Mouse (Mus musculus) T-cell, adult 2 months (primary cell): ENCODE data around the gene Hpse2.
"Not testable (repeated sequence)": the region's sequence is repeated elsewhere in the genome, so short reads cannot be mapped to it uniquely, and the experiment has no call there.

Experiments
- DNase-seq: peaks from one replicate; pipeline ENCODE4 v3.0.0; 2022; ENCODE audit warnings: low spot score

Gene Hpse2

DNA sequence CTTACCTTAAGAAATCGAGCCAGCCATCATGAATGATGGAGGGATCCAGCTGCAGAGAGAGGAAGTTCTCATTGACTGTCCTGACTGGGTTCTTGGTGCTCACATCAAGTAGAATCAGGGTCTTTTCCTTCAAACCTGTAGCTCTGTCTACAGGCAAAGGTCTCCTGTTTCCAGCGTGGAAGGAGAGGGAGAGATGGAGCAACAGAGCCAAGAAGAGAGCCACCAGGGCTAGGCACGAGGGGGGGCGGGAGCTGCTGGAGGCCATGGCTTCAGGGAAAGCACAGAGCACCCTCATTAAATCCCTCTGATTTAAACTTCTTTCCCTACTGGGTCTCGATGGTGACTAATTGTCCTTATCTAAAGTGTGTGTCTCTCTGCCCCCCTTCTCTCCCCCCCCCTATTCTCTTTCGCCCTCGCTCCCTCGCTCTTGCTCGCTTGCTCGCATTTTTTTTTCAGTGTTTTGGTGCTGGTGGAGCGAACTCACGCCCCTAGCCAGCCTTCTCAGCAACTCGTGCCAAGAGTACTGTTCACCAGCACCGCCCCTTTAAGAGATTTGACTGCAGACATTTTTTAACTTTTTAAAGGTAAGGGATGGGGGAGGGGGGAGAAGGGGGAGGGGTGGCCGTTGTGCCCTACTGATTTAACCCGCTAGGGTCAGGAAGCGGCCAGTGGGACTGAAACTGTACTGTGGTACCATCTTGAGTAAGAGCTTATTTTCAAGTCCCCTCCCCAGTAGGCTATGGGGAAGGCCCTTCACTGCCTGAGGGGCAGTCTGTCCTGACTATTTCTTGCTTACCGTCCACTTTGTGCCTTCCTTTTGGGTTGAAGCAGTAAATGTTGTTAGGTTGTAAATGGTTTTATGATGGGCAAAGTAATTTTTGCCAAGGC lies at the start of gene Hpse2:
Gene Hpse2 (minus strand): TSS at position 339 of the 888 bp plus-strand sequence.
- DNase-seq, result no peak

DNA sequence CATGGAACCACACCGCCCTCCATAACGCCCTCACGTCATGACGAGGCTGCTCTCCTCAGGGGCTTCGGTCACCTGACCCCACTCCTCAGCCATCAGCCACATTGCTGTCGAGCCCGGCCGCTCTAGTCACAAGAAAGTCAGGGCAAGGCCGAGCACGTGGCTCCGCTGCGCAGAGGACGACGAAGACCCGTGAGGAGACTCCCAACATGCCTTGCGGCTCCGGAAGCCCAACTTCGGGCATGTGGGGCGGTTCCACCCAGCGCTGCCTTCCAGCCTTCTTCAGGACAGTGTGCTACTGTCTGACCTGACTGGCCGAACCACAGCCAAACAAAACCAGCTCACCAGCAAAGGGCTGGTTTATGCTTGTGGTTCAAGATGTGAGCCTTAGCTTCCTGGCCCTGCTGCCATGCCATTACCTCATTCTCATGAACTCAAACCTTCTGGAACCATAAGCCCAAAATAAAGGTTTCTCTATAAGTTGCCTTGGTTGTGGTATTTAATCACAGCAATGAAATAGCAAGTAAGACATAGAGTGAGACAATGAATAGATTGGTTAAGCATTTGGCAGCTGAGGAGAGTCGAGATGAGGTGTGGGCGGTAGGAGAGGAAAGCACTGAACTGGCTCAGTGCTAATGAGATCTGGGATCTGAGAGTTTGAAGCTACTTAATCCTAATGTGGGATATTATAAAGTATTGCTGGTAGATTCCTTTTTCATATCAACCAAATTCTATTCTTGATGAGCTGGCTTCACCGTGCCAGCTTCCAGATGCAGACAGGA lies 39.5 kb upstream of the Hpse2 start:
- DNase-seq, result no peak

DNA sequence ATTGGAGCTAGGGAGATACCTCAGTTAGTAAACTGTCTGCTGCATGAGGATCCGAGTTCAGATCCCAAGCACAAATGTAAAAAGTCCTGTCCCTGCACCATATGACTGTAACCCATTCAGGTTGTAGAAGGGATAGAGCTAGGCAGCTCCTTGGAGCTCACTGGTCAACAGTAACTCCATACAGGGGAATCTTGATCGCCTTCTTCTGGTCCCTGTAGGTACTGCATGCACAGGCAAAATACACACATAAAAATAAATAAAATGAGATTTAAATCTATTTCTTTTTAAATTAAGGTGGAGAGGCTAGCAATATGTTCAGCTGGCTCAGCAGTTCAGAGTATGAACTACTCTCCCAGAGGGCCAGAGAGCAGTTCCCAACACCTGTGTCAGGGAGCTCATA lies 35.9 kb upstream of the Hpse2 start:
- DNase-seq, result no peak

DNA sequence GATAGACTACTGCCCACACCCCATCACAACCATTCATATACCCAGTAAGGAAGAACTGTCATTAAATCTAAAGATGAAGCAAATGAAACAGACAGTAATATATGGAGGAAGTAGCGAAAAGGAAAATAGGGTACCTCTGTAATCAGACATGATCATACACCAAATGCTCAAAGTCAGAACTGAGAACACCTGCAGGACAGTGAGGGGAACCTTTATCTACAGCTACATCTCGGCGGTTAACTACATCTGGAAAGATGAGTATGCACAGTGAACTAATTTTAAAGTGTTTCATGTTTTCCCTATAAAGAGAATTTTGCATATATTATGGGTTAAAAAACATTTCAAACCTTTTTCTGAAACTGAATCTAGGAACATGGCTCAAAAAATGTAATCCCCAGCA lies 32.4 kb upstream of the Hpse2 start:
- no peak for DNase-seq

DNA sequence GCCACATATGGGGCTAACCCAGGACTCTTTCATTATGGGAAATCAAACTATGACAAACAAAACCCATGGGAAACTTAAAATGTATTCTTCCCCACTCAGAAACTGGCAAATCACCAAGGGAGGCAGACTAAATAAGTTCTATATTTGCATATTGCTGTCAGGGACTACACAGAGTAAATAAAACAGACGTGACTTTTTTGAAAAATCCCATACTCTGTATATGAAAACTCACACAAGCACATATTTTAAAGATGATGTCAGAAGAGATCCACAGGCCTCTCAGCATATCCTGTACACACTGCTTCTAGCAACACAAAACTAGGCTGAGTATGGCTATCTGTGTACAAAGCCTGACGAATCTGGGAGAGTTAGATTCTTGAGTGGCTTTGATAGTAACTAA lies 27.4 kb upstream of the Hpse2 start:
- DNase-seq, result no peak

DNA sequence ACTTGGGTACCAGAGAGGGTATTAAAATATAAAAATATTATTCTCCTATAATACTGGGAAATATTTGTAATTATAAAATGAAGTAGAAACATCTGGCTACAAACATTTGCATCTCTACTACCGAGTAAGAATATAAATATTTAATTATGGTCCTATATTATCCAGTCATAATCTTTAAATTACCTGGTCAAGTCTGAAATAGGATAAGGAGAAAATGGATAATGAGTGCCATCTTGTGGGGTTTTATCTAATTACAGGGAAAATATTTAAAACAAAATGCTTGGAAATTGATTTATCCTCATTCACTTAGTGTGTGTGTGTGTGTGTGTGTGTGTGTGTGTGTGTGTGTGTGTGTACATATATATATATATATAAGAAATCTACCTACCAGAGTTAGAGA lies 19.0 kb upstream of the Hpse2 start:
- DNase-seq, result no peak

DNA sequence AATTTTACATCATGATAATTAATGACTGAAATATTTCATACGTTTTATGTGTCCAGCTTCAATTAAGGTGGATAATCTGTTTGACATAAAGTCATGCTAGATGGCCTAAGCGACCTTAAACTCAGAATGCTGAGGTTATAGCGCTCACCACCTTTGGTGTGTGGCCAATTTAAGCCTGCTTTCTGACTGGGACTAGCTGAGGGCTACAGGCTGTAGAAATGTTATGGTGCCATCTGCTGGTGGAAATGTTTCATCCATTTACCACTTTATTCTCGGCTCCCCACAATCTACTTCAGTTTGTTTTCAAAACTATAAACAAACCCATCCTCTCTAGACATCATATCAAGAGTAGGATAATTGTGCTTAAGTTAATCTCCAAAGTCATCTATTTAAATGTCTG lies 8.2 kb upstream of the Hpse2 start:
- DNase-seq, result no peak

DNA sequence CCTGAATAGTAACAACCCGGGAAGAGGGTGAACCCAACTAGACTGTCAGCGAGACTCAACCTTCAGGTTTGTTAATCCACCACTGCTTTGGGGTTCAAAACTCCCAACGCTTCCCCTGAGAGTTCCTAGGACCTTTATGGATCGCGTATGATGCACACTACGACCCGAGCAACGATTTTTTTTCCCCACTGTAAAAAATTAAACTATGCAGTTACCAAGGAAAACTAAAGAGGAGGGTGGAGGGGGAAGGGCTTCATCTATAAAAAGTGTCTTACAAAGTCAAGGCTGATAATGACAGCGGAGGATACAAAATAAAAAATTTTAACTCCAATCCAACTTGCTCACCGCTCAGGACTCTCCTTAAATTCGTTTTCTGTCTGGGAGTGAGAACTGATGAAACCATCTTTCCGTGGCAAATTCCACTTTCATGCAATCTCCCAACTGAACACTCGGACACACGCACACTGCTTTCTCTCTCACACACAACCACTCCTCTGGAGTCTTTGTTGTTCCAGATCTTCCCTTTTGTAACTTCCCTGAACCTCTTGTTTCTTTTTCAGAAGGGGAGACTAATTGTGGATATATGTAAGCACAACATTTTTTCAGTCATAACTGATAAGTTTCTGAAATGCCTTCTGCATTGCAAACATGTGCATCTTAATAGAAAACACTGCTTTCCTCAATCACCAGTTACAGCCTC lies 934 bp downstream of the Hpse2 start:
- DNase-seq, result no peak

DNA sequence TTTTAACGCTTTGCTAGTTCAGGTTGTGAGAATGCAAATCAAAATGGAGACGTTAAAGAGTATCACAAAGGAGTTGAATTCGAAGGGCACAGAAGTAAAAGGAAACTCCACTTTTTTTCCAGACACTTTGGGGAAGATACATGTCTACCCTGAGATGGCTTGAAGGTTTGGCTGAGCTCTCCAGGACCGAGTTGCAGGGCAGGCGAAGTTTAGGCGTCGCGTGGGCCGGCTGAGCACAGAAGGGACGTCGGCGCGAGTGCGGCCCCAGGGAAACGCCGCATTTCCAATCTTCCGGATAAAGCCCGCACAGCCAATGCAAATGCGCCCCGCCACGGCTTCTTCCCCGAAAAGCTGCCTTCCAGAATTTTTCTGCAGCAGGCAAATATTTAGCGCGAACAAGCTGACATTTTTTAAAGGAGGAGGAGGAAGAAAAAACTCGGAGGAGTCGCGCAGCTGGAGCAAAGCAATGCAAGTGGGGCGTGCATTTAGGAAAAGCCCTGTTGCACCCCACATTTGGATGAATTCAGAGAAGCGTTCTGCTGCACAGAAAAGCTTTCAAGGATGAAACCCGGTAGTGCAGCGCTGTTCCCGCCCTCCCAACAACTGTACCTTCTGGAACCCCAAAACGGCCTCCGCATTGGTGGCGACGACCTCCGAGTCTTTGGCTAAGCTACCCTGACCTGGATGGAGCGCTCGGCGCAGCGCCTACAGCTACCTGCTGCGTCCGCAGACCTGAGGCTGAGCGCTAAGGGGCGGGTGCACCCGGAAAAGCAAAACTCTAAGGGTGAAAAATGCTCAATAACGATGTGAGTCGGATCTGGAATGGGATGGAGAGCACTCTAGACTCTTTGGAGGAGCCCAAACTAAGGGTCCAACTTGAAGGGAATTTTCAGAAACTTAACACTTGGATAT lies 1.9 kb downstream of the Hpse2 start:
- no peak for DNase-seq

DNA sequence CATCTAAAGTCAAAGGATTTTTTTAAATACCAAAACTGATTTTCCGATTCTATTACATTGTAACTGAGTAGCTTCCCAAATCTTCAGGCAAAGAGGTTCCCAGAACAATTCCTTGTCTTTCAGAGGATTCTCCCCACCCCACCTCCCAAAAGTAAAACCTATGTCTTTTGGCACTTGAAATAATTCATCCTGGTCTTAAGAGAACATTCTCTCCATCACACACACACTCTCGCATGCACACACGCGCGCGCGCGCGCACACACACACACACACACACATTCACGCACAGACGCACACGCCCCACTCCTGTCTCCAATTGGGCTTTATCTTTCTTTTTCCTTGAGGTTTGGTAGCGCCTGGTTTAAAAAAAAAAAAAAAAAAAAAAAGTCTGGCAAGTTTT lies 2.7 kb downstream of the Hpse2 start:
- DNase-seq, result no peak

DNA sequence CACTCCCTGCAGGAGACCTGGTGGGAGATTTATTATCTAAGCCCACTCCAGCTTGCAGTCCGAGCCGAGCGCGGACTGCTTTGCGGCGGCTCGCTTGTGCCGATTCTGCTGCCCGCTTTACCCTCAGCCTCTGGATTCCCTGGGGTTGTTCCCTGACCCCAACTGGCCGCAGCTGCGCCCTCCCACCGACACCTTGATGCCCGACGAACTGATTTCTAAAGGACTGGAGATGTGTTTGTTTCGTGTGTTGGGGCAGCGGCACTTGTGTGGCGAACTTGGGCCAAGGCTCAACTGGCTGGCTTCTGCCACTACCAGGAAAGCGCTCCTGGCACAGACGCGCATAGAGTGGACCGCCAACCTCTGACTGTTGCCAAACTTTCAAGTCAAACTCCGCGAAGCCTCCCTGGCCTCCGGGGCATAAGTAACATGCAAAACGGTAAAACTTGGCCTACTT lies 3.1 kb downstream of the Hpse2 start:
- DNase-seq, result no peak

DNA sequence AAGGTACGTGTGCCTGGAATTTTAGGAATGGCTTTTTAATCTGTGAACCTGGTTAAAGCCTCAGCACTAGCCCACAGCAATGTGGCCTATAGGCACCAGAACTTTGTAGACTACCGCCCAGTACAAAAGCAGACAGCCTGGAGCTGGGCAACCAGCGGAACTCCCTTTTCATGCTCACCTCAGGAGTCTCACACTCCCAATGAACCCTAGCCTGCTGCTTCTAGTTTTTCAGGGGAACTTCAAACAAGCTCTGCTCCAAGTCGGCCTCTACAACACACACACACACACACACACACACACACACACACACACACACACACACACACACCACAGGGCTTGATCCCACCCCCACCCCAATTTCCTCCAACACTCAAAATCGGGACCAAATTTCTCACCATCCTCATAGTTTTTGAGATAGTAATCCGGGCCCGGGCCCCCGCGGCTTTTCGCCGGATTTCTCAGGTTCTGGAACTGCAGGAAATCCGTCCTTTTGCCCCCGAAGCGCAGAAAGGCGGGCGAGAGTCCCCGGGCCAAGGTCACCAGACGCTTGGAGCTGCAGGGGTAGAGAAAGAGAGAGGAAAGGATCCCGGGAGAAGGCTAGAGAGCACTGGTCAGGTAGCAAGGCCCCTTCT lies 3.7 kb downstream of the Hpse2 start:
- no peak for DNase-seq

DNA sequence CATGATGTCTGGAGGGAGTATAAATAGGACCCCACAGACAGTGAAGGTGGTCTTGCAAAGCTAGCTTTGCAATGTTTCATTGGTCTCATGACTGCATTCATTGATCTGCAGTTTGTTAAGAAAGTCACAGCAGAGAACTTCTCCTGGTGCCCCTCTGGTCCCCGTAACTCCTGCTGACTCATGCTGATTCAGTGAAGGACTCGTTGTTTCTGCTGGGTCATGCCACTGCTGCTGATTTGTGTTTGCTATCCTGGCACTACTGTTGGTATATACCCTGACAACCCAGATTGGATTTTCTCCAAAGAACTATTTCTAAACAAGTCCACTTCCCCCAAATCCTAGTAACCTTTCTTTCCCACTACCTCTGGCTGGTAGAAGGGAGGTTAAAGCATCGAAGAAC lies 29.3 kb downstream of the Hpse2 start:
- no peak for DNase-seq

DNA sequence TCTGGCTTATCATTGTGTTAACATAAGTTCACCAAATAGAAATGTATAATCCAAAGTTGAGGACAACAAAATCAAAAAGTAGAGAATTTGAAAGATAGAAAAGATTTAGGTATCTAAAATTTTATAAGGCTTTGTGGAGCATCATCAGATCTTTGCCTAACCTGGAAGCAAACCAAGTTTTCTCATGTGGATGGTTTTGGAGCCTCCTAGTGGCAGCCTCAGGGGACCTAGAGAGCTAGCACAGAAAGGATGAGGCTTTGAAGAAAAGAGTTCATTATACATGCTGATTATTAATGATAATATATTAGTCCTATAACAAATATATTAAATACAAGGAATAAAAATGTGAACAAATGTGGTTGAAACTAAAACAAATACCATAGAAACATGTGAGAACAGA lies 77.0 kb downstream of the Hpse2 start:
- DNase-seq, result no peak

DNA sequence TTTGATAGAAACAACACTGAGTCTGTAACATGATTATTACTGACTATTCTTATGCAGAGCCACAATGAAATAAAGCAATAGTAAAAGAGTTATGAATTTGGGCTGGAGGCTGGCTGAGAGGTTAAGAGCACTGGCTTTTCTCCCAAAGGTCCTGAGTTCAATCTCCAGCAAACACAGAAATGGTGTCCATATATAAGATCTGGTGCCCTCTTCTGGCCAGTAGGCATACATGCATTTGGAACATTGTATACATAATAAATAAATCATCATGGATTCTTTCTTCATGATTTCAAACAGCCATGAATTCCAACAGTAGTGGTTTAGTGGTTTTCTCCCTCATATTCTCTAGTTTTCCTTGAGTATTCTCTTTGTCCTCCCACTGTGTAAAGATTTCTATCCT lies 81.4 kb downstream of the Hpse2 start:
- DNase-seq, result no peak

DNA sequence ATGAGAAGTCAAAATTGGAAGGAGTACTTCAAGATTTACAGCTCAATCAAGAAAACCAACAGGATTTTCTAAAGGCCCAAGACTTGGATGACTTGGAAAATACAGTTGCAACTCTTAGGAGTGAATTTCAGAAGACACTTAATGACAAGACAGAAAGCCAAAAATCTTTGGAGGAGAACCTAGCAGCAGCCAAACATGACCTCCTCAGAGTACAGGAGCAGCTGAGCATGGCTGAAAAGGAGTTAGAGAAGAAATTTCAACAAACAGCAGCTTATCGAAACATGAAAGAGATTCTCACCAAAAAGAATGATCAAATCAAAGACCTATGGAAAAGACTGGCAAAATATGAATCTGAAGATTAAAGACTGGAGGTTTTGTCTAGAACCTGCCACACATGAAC lies 106.8 kb downstream of the Hpse2 start:
- DNase-seq, result not testable (repeated sequence)

DNA sequence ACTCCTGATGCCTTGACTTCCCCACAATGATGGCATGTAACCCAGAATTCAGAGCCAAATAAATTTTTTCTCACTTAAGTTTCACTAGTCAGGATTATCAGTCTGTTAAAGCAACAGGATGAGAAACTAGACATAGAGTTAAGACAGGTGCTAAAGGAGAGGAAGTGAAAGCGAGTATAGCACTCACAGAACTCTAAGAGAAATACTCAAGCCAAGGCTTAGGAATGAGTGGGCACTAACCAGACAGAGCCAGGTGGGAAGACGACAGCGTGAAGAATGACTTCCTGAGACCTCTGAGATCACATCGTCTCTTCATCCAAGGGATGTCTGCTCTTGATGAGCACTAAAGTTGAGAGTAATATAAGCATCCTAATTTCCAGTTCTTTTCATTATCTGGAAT lies 144.2 kb downstream of the Hpse2 start:
- DNase-seq, result no peak

DNA sequence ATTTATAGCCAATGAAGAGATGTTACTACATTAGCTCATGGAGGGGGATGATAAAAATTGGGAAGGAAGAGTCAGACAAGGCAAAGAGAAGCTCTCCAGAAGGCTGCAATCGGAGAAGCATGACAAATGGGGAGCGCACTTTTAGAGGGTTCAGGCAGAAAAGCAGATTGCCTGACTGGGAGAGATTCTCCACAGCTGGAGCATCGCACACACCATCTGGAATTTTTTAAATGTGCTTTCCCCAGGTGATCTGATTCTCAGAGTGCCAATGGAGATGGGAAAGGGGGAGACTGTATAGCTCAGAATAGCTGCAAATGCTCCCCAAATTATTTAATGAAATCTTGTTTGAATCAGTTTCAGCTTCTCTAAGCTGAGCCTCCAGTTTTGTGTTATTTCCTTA lies 156.4 kb downstream of the Hpse2 start:
- no peak for DNase-seq

DNA sequence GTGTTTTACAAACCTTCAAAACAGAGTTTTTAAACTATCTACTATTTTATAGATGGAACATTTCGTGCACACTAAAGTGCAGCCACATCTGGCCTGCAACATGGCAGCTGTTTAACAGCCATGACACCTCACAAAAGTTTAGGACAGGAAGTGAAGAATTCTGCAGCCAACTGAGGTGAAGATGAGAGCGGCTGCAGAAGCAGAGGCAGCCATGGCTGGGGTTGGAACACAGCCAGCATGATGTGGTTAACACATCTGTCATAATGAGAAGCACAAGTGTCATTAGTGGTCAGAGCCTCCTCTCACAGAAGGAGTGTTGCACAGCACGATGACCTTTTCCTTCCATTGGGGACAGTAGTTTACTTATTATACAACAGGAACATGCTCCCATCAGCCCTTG lies 194.6 kb downstream of the Hpse2 start:
- DNase-seq, result peak; percentile 4

DNA sequence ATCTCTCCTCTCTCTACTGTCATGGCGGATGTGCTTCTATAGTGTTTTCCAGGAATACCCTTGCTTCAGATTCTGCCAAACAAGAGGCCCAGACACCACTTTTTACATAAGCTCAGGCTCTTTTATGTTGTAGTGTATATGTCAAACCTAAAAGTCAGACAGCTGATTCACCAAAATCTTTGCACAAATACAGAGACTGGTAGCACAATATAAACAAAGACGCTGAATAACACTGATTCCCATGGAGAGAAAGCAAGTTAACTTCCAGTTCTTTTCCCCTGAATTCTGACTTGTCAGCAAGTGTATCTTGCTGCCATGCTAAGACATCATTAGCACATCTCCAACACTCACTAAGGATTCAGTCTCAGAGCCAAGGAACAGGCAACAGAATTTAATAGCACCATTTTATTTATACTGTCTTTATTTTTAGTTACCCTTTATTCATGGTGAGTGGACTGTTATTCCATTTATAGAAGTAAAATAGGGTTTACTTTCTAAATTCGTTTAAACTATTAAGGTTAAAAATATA lies 212.7 kb downstream of the Hpse2 start:
- no peak for DNase-seq

DNA sequence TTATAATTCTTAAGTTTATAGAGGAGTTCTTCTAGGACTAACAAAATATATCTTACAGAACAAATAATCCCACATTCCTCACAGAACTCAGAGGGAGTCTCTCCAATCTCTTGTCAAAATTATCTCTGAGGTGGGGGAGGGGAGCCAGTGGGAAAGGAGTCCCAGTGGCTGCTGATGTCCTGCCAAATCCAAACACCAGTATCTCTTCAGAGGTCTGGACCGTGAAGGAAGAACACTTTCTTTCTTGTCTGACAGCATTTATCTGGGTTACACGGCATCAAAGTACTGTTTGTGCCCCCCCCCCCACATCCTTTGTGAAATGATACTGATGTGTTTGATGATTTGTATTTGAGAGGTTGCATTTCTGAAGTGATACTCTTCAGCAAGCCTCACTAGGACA lies 213.3 kb downstream of the Hpse2 start:
- DNase-seq, result no peak
